Mouse (Mus musculus) forebrain, postnatal 0 days (tissue): ENCODE measurements around the gene Fbxl16. TPM values are rescaled to one million over a fixed set of nuclear protein-coding genes. Genes with fewer than 3 reads are reported as not detected.
A peak's percentile ranks its signal among the peaks of the same experiment; 100 is the strongest.

ENCODE experiments used
- ATAC-seq: fragments of 200-750 bp; cut with Nextera tagmentation; 2 replicates; pipeline ENCODE4 v1.8.0; 2017; ENCODE audit warnings: mild to moderate bottlenecking, moderate library complexity
- DNase-seq: peaks from one replicate; pipeline ENCODE4 v3.0.0-alpha.2; 2015
- H3K27ac ChIP-seq: fragments of 300-500 bp; sonication (generic); 2 replicates; pipeline ENCODE4 v1.5.1; 2014; ENCODE audit warnings: low read depth, mild to moderate bottlenecking, antibody characterized with exemption, low read length, moderate library complexity, mixed read lengths
- H3K27me3 ChIP-seq: fragments of 300-500 bp; sonication (generic); 2 replicates; pipeline ENCODE4 v1.6.1; 2014; ENCODE audit warnings: mild to moderate bottlenecking, low read length, mixed read lengths; ENCODE audit not compliant: insufficient read depth
- H3K36me3 ChIP-seq: fragments of 300-500 bp; sonication (generic); 2 replicates; pipeline ENCODE4 v1.6.1; 2014; ENCODE audit warnings: mild to moderate bottlenecking, moderate library complexity; ENCODE audit not compliant: insufficient read depth
- H3K4me1 ChIP-seq: fragments of 300-500 bp; sonication (generic); 2 replicates; pipeline ENCODE4 v1.6.1; 2014; ENCODE audit warnings: antibody characterized with exemption; ENCODE audit not compliant: insufficient read depth
- H3K4me2 ChIP-seq: fragments of 300-500 bp; sonication (generic); 2 replicates; pipeline ENCODE4 v1.6.1; 2014; ENCODE audit warnings: low read depth, mild to moderate bottlenecking, moderate library complexity
- H3K4me3 ChIP-seq: fragments of 300-500 bp; sonication (generic); 2 replicates; pipeline ENCODE4 v1.5.1; 2014; ENCODE audit warnings: low read depth, low read length, mixed read lengths
- H3K9ac ChIP-seq: fragments of 300-500 bp; sonication (generic); 2 replicates; pipeline ENCODE4 v1.6.1; 2014; ENCODE audit warnings: mild to moderate bottlenecking
- H3K9me3 ChIP-seq: fragments of 300-500 bp; sonication (generic); 2 replicates; pipeline ENCODE4 v1.6.1; 2016; ENCODE audit warnings: low read length
- CTCF ChIP-seq: sonication (generic); IDR thresholded peaks from 2 replicates; pipeline ENCODE4 v1.5.1; 2016; ENCODE audit warnings: antibody characterized with exemption, control low read depth, low read depth
- WGBS: fragments of 180-500 bp; shearing (Covaris S2); extraction: QIAGEN DNeasy Blood & Tissue Kit; methylation state at CpG from one replicate; pipeline ENCODE4 v1.1.7; 2014; 5-methylcytosine and 5-hydroxymethylcytosine counted together
- polyA plus RNA-seq: library from polyadenylated mRNA; unstranded; fragments of >200 nt; fragmentation: Nextera tagmentation; extraction: Ambion mirVana; gene quantifications from 2 replicates; pipeline ENCODE4 v1.2.1, GENCODE M21; 2015
- total RNA-seq: library from RNA; depleted of rRNA; stranded (reverse); fragments of >200 nt; gene quantifications from 2 replicates; pipeline ENCODE4 v1.2.3, GENCODE M21; 2014

Gene Fbxl16
- total and polyA plus RNA-seq, 2 experiments from 2014 or later = 58.7 to 133 TPM

DNA sequence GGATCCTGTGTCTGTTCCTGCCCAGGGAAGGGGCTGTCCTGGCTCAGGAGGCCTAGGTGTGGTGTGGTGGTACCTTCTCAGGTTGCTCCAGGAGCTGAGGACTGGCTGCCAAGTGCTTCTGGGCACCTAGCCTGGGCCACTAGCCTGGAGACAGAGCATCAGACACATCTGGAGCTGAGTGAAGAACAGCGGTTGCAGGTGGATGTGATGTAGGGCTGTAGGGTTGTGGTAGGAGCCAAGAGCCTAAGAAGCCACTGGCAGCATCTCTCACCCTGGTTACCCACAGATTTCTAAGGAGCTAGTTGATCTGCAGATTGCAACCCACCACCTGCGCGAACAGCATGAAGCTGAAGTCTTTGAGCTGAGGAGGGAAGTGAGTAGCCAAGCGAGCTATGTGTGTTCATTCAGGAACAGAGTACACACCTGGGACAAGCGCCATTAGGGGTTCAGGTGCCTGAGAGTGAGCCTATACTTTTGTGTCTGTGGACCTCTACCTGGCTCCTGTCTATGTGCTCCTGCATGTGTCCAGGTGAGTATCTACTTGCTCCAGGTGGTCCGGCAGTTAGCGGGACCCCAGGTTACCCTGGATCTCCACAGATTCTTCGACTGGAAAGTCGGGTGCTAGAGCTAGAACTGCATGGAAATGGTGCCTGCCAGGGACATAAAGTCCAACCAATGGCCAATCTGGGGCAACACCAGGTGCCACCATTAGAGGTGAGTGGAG is 21.9 kb upstream of the Fbxl16 start:
- 93% methylated on average over 9 of the region's 9 CpGs for WGBS

GRCm38 (mm10) chr17:25791320-25791842 is 17.5 kb upstream of the Fbxl16 start:
- peaks cover 14% of the 10 kb centered on the region for H3K36me3 ChIP-seq
- H3K9me3 ChIP-seq = no peaks in the 10 kb centered on the region
- H3K27me3 ChIP-seq = peaks cover 3% of the 10 kb centered on the region; the same call in 1 of the 2 replicates
- peak overlapping the region; percentile 86 for H3K9ac ChIP-seq
- H3K27ac ChIP-seq = peak overlapping the region; percentile 91
- peak overlapping the region; percentile 96 for H3K4me2 ChIP-seq
- DNase-seq (no peak), ATAC-seq (peak; percentile 23)
- H3K4me1 ChIP-seq = peaks cover 11% of the 10 kb centered on the region
- WGBS = 22% methylated on average over 19 of the region's 19 CpGs
- peak; percentile 27 for TF ChIP-seq CTCF
- peak overlapping the region; percentile 87 for H3K4me3 ChIP-seq

More for the DNA sequence above, 21.9 kb upstream of the Fbxl16 start:
- no peak for TF ChIP-seq CTCF
- H3K36me3 ChIP-seq = peaks cover 36% of the 10 kb centered on the region
- H3K4me1 ChIP-seq = peaks cover 6% of the 10 kb centered on the region
- DNase-seq = no peak
- H3K9me3 ChIP-seq = no peaks in the 10 kb centered on the region
- ATAC-seq = no peak
- H3K4me3 ChIP-seq = no peak overlapping the region
- no peaks in the 10 kb centered on the region for H3K27me3 ChIP-seq
- no peak overlapping the region for H3K9ac ChIP-seq
- H3K27ac ChIP-seq = no peak overlapping the region
- no peak overlapping the region for H3K4me2 ChIP-seq

GRCm38 (mm10) chr17:25791843-25792527 is 16.9 kb upstream of the Fbxl16 start:
- Histone ChIP-seq H3K4me2 (peak overlapping the region; percentile 96), H3K27me3 (peaks cover 6% of the 10 kb centered on the region; the same call in 1 of the 2 replicates), H3K27ac (peak overlapping the region; percentile 91), H3K9me3 (no peaks in the 10 kb centered on the region), H3K9ac (peak overlapping the region; percentile 86), H3K36me3 (peaks cover 14% of the 10 kb centered on the region), H3K4me1 (peaks cover 11% of the 10 kb centered on the region), H3K4me3 (peak overlapping the region; percentile 87)
- no peak for TF ChIP-seq CTCF
- WGBS = under 1% methylated on average over 45 of the region's 45 CpGs
- peak; percentile 79 for ATAC-seq
- peak; percentile 91 for DNase-seq

GRCm38 (mm10) chr17:25792615-25793014 is 16.3 kb upstream of the Fbxl16 start, which contains the start of gene Fam173a:
Gene Fam173a (minus strand): TSS chr17:25792901.
- WGBS = under 1% methylated on average over 14 of the region's 14 CpGs
- no peak for TF ChIP-seq CTCF
- Histone ChIP-seq H3K4me1 (peaks cover 11% of the 10 kb centered on the region), H3K27me3 (peaks cover 6% of the 10 kb centered on the region; the same call in 1 of the 2 replicates), H3K4me2 (peak within 1 kb of the TSS; percentile 96), H3K36me3 (peaks cover 10% of the 10 kb centered on the region), H3K9me3 (no peaks in the 10 kb centered on the region), H3K4me3 (peak within 1 kb of the TSS; percentile 87), H3K27ac (peak within 1 kb of the TSS; percentile 91), H3K9ac (peak within 1 kb of the TSS; percentile 86)
- ATAC-seq = peak; percentile 53
- DNase-seq = peak; percentile 79

DNA sequence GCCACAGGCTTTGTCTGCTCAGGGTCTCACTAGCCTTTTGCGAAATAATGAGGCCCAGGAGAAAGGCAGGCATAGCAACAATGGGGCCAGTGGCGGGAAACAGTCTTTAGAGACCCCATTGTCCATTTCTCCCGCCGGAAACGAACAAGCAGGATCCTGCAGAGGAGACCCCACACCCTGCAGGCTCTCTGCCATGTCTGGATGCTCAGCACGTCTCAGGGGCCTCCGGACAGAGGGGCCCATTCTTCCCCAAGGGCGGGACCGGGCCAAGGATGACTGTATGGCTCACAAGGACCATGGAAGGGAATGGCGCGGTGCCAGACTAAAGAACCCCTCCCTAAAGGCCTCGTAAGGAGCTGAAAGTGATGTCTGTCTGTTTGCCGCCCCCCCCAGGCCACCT is 14.7 kb upstream of the Fbxl16 start:
- Histone ChIP-seq H3K4me1 (peaks cover 11% of the 10 kb centered on the region), H3K9me3 (no peaks in the 10 kb centered on the region), H3K27ac (peak overlapping the region; percentile 91), H3K27me3 (peaks cover 6% of the 10 kb centered on the region; the same call in 1 of the 2 replicates), H3K4me3 (no peak overlapping the region), H3K9ac (no peak overlapping the region), H3K36me3 (0 out of 2 replicates have a peak, but pooled peaks cover 6% of the 10 kb centered on the region), H3K4me2 (0 out of 2 replicates have a peak overlapping the region, but pooled peaks have one; percentile 13)
- DNase-seq = no peak
- no peak for ATAC-seq
- WGBS = 6% methylated on average over 13 of the region's 13 CpGs
- TF ChIP-seq CTCF = no peak

DNA sequence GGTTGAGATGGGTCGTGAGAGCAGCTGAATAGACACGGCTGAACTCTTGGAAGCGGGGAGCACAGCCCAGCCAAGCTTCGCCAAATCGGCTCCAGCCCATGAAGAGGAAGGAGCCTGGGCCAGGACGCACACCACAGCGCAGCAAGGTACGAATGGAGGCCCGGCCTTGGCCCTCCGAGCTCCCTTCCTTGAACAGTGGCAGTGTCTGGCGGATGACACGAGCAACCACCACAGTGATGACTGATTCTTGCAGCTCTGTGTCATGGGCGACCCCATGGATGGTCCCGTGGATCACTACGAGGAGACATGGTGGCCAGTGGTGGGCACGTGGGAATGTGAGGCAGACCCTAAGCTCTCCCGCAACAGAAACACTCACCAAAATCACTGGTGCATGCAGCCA is 13.9 kb upstream of the Fbxl16 start:
- H3K27me3 ChIP-seq = peaks cover 6% of the 10 kb centered on the region; the same call in 1 of the 2 replicates
- no peak for ATAC-seq
- no peak for TF ChIP-seq CTCF

More for the DNA sequence above, 13.9 kb upstream of the Fbxl16 start:
- Histone ChIP-seq H3K36me3 (no peaks in the 10 kb centered on the region), H3K4me1 (peaks cover 11% of the 10 kb centered on the region), H3K27ac (peak overlapping the region; percentile 41; the same call in 1 of the 2 replicates), H3K4me3 (no peak overlapping the region), H3K4me2 (peak overlapping the region; percentile 64), H3K9me3 (no peaks in the 10 kb centered on the region), H3K9ac (no peak overlapping the region)
- WGBS = 53% methylated on average over 17 of the region's 17 CpGs
- no peak for DNase-seq
